Comparison of ENCODE assay signal across 9 mouse cellular contexts in the genomic region with DNA sequence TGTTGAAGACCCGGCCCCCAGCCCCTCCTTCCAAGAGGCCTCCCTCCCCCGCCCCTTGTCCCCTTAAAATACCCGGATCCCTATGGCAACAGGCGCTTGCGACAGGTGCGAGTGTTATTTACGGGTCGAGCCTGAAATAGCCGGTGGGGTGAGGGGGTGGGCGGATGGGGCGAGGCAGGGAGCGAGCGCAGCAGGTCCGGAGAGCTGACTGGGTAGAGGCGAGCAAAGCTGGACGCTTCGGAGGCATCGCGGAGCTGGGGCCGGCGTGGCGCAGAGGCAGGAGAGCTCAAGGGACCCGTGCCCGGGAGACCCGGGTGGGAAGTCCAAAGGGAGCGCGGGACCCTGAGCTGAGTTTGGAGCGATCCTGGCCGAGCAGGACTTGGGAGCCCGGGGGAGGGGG. TPM values are rescaled to one million over a fixed set of nuclear protein-coding genes. Genes with fewer than 3 reads are reported as not detected.
DNase-seq lines count a peak whose midpoint lies in the region; ATAC-seq lines count a peak whose summit lies in the region.
"Had no signal": no experiment of that assay in that cellular context is flagged by ENCODE, and none has a peak within 500 bp of the region (broad histone marks: within the 10 kb centered on the region; RNA-seq: fewer than 3 reads in every experiment).

No protein-coding gene starts in this region.

- no peak overlapping the region for H3K9ac ChIP-seq in lung, embryonic 15.5 days
- peak overlapping the region; percentile 39 for H3K9ac ChIP-seq in forebrain, embryonic 12.5 days
- H3K9ac ChIP-seq in hindbrain, embryonic 16.5 days (ENCODE audit: low read depth, low read length) = peak overlapping the region; percentile 46
- H3K9ac ChIP-seq: liver, embryonic 14.5 days had no signal

- H3K27ac ChIP-seq in lung, embryonic 15.5 days = no peak overlapping the region
- no peak overlapping the region for H3K27ac ChIP-seq in forebrain, embryonic 12.5 days
- H3K27ac ChIP-seq in hindbrain, embryonic 16.5 days (ENCODE audit: low read depth, low read length) = no peak overlapping the region
- H3K27ac ChIP-seq: liver, embryonic 14.5 days had no signal

- H3K4me1 ChIP-seq in lung, embryonic 15.5 days = no peaks in the 10 kb centered on the region
- peaks cover 8% of the 10 kb centered on the region for H3K4me1 ChIP-seq in forebrain, embryonic 12.5 days
- H3K4me1 ChIP-seq in hindbrain, embryonic 16.5 days (ENCODE audit: control insufficient read depth, insufficient read depth, low read depth, low read length) = peaks cover 5% of the 10 kb centered on the region; the same call in 1 of the 2 replicates

- 0% methylated on average over 29 of the region's 30 CpGs for WGBS in lung, embryonic 15.5 days
- under 1% methylated on average over 30 of the region's 30 CpGs for WGBS in forebrain, embryonic 12.5 days
- under 1% methylated on average over 26 of the region's 30 CpGs for WGBS in hindbrain, embryonic 16.5 days

- intact Hi-C loops in left cerebral cortex, postnatal 4 days (cut with DNase I) = no loop called here

- H3K27me3 ChIP-seq in lung, embryonic 15.5 days = peaks cover 63% of the 10 kb centered on the region
- H3K27me3 ChIP-seq in forebrain, embryonic 12.5 days = peaks cover 64% of the 10 kb centered on the region
- H3K27me3 ChIP-seq in hindbrain, embryonic 16.5 days (replicated peaks; ENCODE audit: control insufficient read depth, insufficient read depth, low read length) = peaks cover 26% of the 10 kb centered on the region

- H3K9me3 ChIP-seq in lung, embryonic 15.5 days = no peaks in the 10 kb centered on the region
- H3K9me3 ChIP-seq in forebrain, embryonic 12.5 days = no peaks in the 10 kb centered on the region
- H3K9me3 ChIP-seq in hindbrain, embryonic 16.5 days (ENCODE audit: control insufficient read depth, low read length) = no peaks in the 10 kb centered on the region

- no peak for DNase-seq in lung, adult 18-20 months
- peak; percentile 36 for DNase-seq in retina, embryonic 14.5 days (ENCODE audit: low spot score)
- DNase-seq in left cerebral cortex, postnatal 4 days = no peak
- DNase-seq in thymus, postnatal 14 days = no peak
- no peak for DNase-seq in urinary bladder, adult 18-20 months (ENCODE audit: low spot score in 2 of 2)

- no peaks in the 10 kb centered on the region for H3K36me3 ChIP-seq in lung, embryonic 15.5 days
- no peaks in the 10 kb centered on the region for H3K36me3 ChIP-seq in forebrain, embryonic 12.5 days (replicated peaks)
- H3K36me3 ChIP-seq in hindbrain, embryonic 16.5 days (ENCODE audit: control insufficient read depth, insufficient read depth, low read length) = no peaks in the 10 kb centered on the region

- ATAC-seq in lung, embryonic 15.5 days (ENCODE audit: borderline replicate concordance, extremely low read depth, low FRiP score, low TSS enrichment) = 0 out of 2 replicates have a peak, but pooled peaks have one; percentile 27
- ATAC-seq in forebrain, embryonic 12.5 days (ENCODE audit: low FRiP score) = 0 out of 2 replicates have a peak, but pooled peaks have one; percentile 13
- peak; percentile 38; the same call in 1 of the 2 replicates for ATAC-seq in hindbrain, embryonic 16.5 days

- H3K4me3 ChIP-seq in lung, embryonic 15.5 days = no peak overlapping the region
- peak overlapping the region; percentile 31 for H3K4me3 ChIP-seq in forebrain, embryonic 12.5 days (replicated peaks)
- peak overlapping the region; percentile 28 for H3K4me3 ChIP-seq in hindbrain, embryonic 16.5 days (ENCODE audit: low read length)

- peak overlapping the region; percentile 40 for H3K4me2 ChIP-seq in lung, embryonic 15.5 days
- peak overlapping the region; percentile 64 for H3K4me2 ChIP-seq in forebrain, embryonic 12.5 days
- H3K4me2 ChIP-seq in hindbrain, embryonic 16.5 days (ENCODE audit: low read length) = peak overlapping the region; percentile 59

RNA-seq across cellular contexts. Expression of a gene that starts 0.6 kb away (rescaled TPM):
- 0.30 TPM in 1 of 2 replicates, not detected in the other for polyA plus RNA-seq in lung, embryonic 15.5 days (2015; fragmentation: Nextera tagmentation; extraction: Ambion mirVana)
- polyA plus RNA-seq in forebrain, embryonic 12.5 days (2016; fragmentation: Nextera tagmentation; extraction: Ambion mirVana) = 0.10 and 0.22 TPM in 2 replicates
- 0.62 TPM in 1 of 2 replicates, not detected in the other for polyA plus RNA-seq in hindbrain, embryonic 16.5 days (2015; fragmentation: Nextera tagmentation; extraction: Ambion mirVana)
- total RNA-seq in left cerebral cortex, postnatal 4 days (2021) = 1 to 10 TPM in 1 of 2 experiments, under 1 TPM in 1; 0.91 to 1.2 TPM
- polyA plus RNA-seq: liver, embryonic 14.5 days had no signal

RNA-seq across cellular contexts. Expression of a gene that starts 32.9 kb away (rescaled TPM):
- polyA plus RNA-seq in lung, embryonic 15.5 days (2015; fragmentation: Nextera tagmentation; extraction: Ambion mirVana) = 2.2 and 2.4 TPM in 2 replicates
- polyA plus RNA-seq in forebrain, embryonic 12.5 days (2016; fragmentation: Nextera tagmentation; extraction: Ambion mirVana) = 6.3 and 8.2 TPM in 2 replicates
- 8.6 and 13.7 TPM in 2 replicates for polyA plus RNA-seq in hindbrain, embryonic 16.5 days (2015; fragmentation: Nextera tagmentation; extraction: Ambion mirVana)
- total RNA-seq in left cerebral cortex, postnatal 4 days (2021) = 100 to 1,000 TPM; 102 to 111 TPM
